Mouse (Mus musculus): ENCODE data around the gene Nacc1.

DNA sequence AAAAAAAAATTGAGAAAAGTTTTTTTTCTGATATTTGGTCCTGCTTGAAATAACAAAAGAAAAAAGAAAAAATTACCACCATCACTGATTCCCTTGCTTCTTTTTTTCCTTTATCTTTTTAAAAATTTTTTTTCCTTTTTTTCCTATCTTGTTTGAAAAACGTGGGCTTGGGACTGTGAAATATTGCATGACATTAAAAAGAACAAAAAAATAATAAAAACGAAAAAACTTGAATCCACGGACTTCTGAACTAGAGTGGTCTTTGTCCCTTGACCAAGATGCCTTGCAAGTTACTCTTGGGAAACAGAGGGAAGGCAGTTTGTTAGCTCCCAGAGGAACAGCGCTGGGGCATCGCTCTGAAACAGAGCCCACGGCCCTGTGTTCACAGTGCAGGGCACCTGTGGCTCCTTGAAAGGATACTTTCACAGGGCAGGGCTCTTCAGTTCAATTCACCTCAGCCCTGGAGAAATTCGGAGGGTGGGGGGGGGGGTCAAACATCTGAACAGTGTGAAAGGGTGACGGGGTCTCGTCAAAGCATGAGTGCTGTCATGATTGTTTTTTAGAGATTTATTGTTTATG lies 47.6 kb downstream of the Nacc1 start:
- no peak for TF ChIP-seq POLR2A (IDR thresholded peaks at IDR 0.05; ENCODE audit: insufficient read depth, low read depth, low read length)
- TF ChIP-seq CTCF (IDR thresholded peaks at IDR 0.05), result no peak
